Mouse (Mus musculus): ENCODE measurements at regions not wholly inside any gene's neighbourhood (a gene's known extent, or its start where the extent isn't known, plus 50 kb on each side); places are given as distances from the start of the nearest gene placed in this dataset.
"Not testable (repeated sequence)": the region's sequence is repeated elsewhere in the genome, so short reads cannot be mapped to it uniquely, and the experiment has no call there.

- TF ChIP-seq POLR2AphosphoS2 (IDR thresholded peaks at IDR 0.05; ENCODE audit: insufficient read length, low read depth); TCF12 (IDR thresholded peaks at IDR 0.05; ENCODE audit: insufficient read depth, poor library complexity, severe bottlenecking); POLR2A (IDR thresholded peaks at IDR 0.05; ENCODE audit: insufficient read length, low read depth); MYOG (IDR thresholded peaks at IDR 0.05; ENCODE audit: control insufficient read depth in 1 of 3, insufficient read depth in 1 of 3, insufficient read length in 2 of 3, low read depth in 2 of 3); MAX (IDR thresholded peaks at IDR 0.05; ENCODE audit: low read depth): not testable (repeated sequence)
Measured at GRCm38 (mm10) chr6:70143341-70143740, 648.7 kb downstream of the Rpia start.

Data from myocyte (in vitro differentiated cells).